Mouse (Mus musculus): ENCODE data around the gene Dpep2nb. TPM values are rescaled to one million over a fixed set of nuclear protein-coding genes. Genes with fewer than 3 reads are reported as not detected.
"Not testable (repeated sequence)": the region's sequence is repeated elsewhere in the genome, so short reads cannot be mapped to it uniquely, and the experiment has no call there.

Gene Dpep2nb
- polyA plus RNA-seq, 1 experiment: 3.0 TPM

DNA sequence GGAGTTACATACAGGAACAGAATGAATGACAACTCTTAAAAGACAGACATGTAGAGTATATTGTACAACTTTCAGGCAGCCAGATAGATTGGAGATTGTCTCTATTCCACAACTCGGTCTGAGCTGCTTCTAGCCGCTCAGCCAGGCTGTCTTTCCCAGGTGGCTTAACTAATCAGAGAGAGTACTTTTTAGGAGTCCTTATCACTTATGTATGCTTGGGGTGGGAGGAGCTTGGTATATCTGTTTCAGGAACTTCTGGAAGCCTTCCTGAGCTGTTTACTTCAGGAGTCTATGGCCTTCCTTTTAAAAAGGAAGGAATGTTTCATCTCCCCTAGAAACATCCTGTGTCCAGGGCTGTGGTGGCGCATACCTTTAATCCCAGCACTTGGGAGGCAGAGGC is 12.3 kb upstream of the Dpep2nb start:
- no peaks in the 10 kb centered on the region for H3K36me3 ChIP-seq (ENCODE audit: control insufficient read depth, insufficient read depth, low read length)
- H3K27ac ChIP-seq (ENCODE audit: control insufficient read depth, insufficient read depth, low read depth, low read length): no peak overlapping the region
- H3K4me3 ChIP-seq (ENCODE audit: control insufficient read depth, low read depth, low read length): no peak overlapping the region
- no peaks in the 10 kb centered on the region for H3K4me1 ChIP-seq (ENCODE audit: control insufficient read depth, insufficient read depth, low read length)
- H3K27me3 ChIP-seq (ENCODE audit: control insufficient read depth, insufficient read depth, low read length): no peaks in the 10 kb centered on the region
- TF ChIP-seq POLR2A (IDR thresholded peaks at IDR 0.05; ENCODE audit: control insufficient read depth, low read depth, low read length) (no peak), CTCF (IDR thresholded peaks at IDR 0.05; ENCODE audit: control insufficient read depth, insufficient read depth, insufficient replicate concordance, low read depth, low read length) (no peak)

DNA sequence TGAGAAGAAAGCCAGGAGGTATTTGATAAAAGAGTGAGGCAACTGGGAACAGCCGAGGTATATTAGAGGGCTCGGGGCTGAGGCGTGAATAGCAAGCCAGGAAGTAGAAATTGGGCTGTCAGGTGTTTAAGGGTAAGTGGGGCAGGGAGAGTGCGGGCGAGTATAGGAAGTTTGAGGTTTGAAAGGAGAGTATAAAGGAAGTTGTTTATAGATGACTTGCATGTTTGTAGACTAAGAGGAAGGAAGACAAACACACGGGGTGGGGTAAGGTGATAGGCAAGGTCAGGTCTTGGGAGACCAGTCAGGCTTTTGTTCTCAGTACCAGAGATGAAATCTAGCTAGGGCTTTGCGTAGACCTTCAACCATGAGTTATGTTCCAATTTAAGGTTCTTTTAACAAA is 11.4 kb upstream of the Dpep2nb start:
- no peak overlapping the region for H3K4me3 ChIP-seq (ENCODE audit: control insufficient read depth, low read depth, low read length)
- H3K27me3 ChIP-seq (ENCODE audit: control insufficient read depth, insufficient read depth, low read length): no peaks in the 10 kb centered on the region
- H3K4me1 ChIP-seq (ENCODE audit: control insufficient read depth, insufficient read depth, low read length): no peaks in the 10 kb centered on the region
- H3K27ac ChIP-seq (ENCODE audit: control insufficient read depth, insufficient read depth, low read depth, low read length): no peak overlapping the region
- H3K36me3 ChIP-seq (ENCODE audit: control insufficient read depth, insufficient read depth, low read length): no peaks in the 10 kb centered on the region
- TF ChIP-seq POLR2A (IDR thresholded peaks at IDR 0.05; ENCODE audit: control insufficient read depth, low read depth, low read length) (no peak), CTCF (IDR thresholded peaks at IDR 0.05; ENCODE audit: control insufficient read depth, insufficient read depth, insufficient replicate concordance, low read depth, low read length) (no peak)

- no peak overlapping the region for H3K4me3 ChIP-seq (ENCODE audit: control insufficient read depth, low read depth, low read length)
- no peaks in the 10 kb centered on the region for H3K36me3 ChIP-seq (ENCODE audit: control insufficient read depth, insufficient read depth, low read length)
- no peak for TF ChIP-seq POLR2A (IDR thresholded peaks at IDR 0.05; ENCODE audit: control insufficient read depth, low read depth, low read length)
- TF ChIP-seq CTCF (IDR thresholded peaks at IDR 0.05; ENCODE audit: control insufficient read depth, insufficient read depth, insufficient replicate concordance, low read depth, low read length): no peak
- no peaks in the 10 kb centered on the region; the same call in 1 of the 2 replicates for H3K4me1 ChIP-seq (ENCODE audit: control insufficient read depth, insufficient read depth, low read length)
- no peak overlapping the region for H3K27ac ChIP-seq (ENCODE audit: control insufficient read depth, insufficient read depth, low read depth, low read length)
- H3K27me3 ChIP-seq (ENCODE audit: control insufficient read depth, insufficient read depth, low read length): no peaks in the 10 kb centered on the region
Measured at GRCm38 (mm10) chr8:106016284-106016683, 10.5 kb upstream of the Dpep2nb start.

DNA sequence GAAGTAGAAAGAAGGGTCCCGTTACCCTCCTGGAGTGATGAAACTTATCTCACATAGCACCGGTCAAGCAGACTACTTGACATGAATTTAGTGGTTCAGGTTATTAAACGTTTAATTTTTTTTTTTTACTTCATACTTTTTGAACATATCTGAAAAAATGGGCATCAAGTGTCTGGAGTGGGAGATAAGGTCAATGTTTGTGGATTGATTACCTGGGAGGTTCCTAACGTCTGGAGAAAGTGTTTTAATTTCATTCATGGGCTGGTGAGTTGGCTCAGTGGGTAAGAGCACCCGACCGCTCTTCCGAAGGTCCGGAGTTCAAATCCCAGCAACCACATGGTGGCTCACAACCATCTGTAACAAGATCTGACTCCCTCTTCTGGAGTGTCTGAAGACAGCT is 6.4 kb upstream of the Dpep2nb start:
- H3K4me1 ChIP-seq (ENCODE audit: control insufficient read depth, insufficient read depth, low read length); H3K4me3 ChIP-seq (ENCODE audit: control insufficient read depth, low read depth, low read length); H3K36me3 ChIP-seq (ENCODE audit: control insufficient read depth, insufficient read depth, low read length); H3K27me3 ChIP-seq (ENCODE audit: control insufficient read depth, insufficient read depth, low read length); H3K27ac ChIP-seq (ENCODE audit: control insufficient read depth, insufficient read depth, low read depth, low read length): not testable (repeated sequence)

DNA sequence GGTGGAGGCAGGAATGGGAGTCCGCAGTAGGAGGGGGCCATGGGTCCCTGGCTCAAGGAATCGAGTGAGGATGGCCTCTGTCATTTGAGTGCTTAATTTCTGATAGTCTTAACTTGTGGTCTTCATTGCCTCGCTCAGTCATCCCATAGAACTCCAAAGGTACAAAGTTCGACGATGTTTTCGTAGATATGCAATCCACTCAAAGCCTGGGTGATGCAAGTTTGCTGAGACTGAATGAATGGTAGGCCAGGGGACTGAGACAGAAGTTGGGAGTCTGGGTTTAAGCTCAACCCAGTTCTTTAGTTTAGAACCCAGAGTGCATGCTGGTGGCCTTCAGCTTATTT is 5.8 kb upstream of the Dpep2nb start, which contains the start of gene Ddx28:
Gene Ddx28 (minus strand): TSS at position 240 of the 344 bp plus-strand sequence.
- no peak for TF ChIP-seq CTCF (IDR thresholded peaks at IDR 0.05; ENCODE audit: control insufficient read depth, insufficient read depth, insufficient replicate concordance, low read depth, low read length)
- TF ChIP-seq POLR2A (IDR thresholded peaks at IDR 0.05; ENCODE audit: control insufficient read depth, low read depth, low read length): no peak
- Histone ChIP-seq H3K4me1 (ENCODE audit: control insufficient read depth, insufficient read depth, low read length) (peaks cover 3% of the 10 kb centered on the region; the same call in 1 of the 2 replicates), H3K27me3 (ENCODE audit: control insufficient read depth, insufficient read depth, low read length) (no peaks in the 10 kb centered on the region), H3K36me3 (ENCODE audit: control insufficient read depth, insufficient read depth, low read length) (no peaks in the 10 kb centered on the region), H3K4me3 (ENCODE audit: control insufficient read depth, low read depth, low read length) (peak within 1 kb of the TSS; percentile 98), H3K27ac (ENCODE audit: control insufficient read depth, insufficient read depth, low read depth, low read length) (peak within 1 kb of the TSS; percentile 71)

- Histone ChIP-seq H3K4me3 (ENCODE audit: control insufficient read depth, low read depth, low read length) (peak overlapping the region; percentile 98), H3K27me3 (ENCODE audit: control insufficient read depth, insufficient read depth, low read length) (no peaks in the 10 kb centered on the region), H3K4me1 (ENCODE audit: control insufficient read depth, insufficient read depth, low read length) (peaks cover 4% of the 10 kb centered on the region; the same call in 1 of the 2 replicates), H3K36me3 (ENCODE audit: control insufficient read depth, insufficient read depth, low read length) (no peaks in the 10 kb centered on the region), H3K27ac (ENCODE audit: control insufficient read depth, insufficient read depth, low read depth, low read length) (peak overlapping the region; percentile 71)
- 0 out of 2 replicates have a peak, but pooled peaks have one; percentile 8 for TF ChIP-seq CTCF (IDR thresholded peaks at IDR 0.05; ENCODE audit: control insufficient read depth, insufficient read depth, insufficient replicate concordance, low read depth, low read length)
- peak; percentile 84 for TF ChIP-seq POLR2A (IDR thresholded peaks at IDR 0.05; ENCODE audit: control insufficient read depth, low read depth, low read length)
Measured at GRCm38 (mm10) chr8:106010748-106011642, 5.2 kb upstream of the Dpep2nb start.

GRCm38 (mm10) chr8:106007891-106008290 is 2.1 kb upstream of the Dpep2nb start:
- H3K4me1 ChIP-seq (ENCODE audit: control insufficient read depth, insufficient read depth, low read length); H3K27me3 ChIP-seq (ENCODE audit: control insufficient read depth, insufficient read depth, low read length); H3K36me3 ChIP-seq (ENCODE audit: control insufficient read depth, insufficient read depth, low read length); H3K27ac ChIP-seq (ENCODE audit: control insufficient read depth, insufficient read depth, low read depth, low read length); H3K4me3 ChIP-seq (ENCODE audit: control insufficient read depth, low read depth, low read length): not testable (repeated sequence)

Measured in testis, adult 2 months (tissue).